Mouse (Mus musculus): Measurements from ENCODE around the gene Lrrc73.

Gene Lrrc73

DNA sequence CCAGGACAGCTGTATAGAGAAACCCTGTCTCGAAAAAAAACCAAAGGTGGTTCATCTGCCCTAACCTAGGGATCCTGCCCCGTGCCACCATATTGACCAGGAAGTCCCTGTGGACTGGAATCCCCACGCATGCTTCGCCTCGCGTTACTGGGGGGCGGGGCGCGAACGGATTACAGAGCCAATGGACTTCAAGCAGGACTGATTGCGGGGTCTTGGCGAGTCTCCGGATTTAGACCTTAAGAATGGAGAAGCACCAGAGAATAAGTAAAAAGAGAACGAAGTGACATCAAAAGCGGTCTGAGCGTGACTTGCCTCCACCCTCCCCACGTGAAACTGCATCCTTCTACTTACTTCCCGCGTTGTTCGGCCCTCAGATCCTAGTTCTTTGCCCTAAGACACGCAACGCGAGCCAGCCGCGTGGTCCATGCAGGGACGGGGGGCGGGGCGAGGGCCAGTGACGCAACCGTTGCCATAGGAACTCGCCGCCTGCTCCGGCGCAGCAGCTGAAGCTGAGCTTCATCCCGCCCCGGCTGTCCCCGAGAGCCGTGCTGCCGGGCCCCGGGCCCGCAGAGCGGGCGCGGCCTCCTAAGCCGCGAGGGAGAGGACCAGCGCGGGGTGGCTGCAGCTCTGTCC, at the start of gene Lrrc73:
TSS of gene Lrrc73 (plus strand) at position 80 of the 633 bp plus-strand sequence.
- peak; percentile 79 for DNase-seq (ENCODE audit: low spot score)

DNA sequence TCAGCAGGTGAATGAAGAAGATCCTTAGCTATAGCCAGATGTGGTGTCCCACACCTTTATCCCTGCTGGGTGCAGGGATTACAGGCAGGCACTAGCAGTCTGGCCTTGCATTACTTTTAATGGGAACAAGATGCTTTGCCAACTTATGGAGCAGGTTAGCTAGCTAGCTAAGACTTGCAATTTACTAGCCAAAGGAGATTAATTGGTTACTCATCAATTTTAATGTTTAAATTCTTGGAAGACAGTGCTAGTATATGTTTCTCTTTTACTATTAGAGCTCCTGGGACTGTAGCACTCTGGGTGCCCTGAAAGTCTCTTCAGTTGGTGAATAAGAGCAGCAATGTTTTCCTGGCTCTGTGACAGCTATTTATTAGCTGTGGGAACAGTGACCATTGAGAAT, 46.7 kb upstream of the Lrrc73 start:
- DNase-seq (ENCODE audit: low spot score) = no peak

DNA sequence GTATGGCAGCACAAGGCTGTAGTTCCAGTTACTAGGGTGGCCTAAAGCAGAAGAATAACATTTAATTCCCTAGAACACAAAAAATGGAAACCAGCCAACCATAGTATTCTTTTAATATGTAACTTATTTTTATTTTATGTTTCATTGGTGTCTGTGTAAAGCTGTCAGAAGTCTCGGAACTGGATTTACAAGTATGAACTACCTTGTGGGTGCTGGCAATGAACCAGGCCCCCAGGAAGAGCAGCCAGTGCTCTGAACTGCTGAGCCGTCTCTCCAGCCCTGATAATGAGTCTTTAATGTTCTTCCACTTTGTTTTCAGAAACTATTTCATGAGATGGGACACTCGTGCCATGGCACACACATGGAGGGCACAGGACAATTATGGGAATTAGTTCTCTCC, 42.8 kb upstream of the Lrrc73 start:
- no peak for DNase-seq (ENCODE audit: low spot score)

DNA sequence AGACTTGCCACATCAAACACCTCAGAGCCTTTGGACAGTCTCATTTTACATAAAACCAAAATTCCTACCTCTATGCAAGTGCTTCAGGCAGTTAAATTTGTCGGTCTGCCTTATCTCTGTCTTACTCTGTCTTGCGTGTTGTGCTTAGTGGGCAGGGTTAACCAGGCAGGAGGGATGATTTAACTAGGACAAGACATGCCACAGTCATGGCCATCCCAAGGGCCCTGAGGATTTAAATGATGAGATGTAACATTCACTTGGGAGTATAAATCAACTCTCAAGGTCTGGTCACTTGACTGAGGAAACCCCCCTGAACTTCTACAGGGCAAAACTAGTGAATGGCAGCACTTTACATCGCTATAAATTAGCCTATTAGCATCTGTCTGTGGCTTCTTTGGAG, 31.7 kb upstream of the Lrrc73 start:
- DNase-seq (ENCODE audit: low spot score) = no peak

DNA sequence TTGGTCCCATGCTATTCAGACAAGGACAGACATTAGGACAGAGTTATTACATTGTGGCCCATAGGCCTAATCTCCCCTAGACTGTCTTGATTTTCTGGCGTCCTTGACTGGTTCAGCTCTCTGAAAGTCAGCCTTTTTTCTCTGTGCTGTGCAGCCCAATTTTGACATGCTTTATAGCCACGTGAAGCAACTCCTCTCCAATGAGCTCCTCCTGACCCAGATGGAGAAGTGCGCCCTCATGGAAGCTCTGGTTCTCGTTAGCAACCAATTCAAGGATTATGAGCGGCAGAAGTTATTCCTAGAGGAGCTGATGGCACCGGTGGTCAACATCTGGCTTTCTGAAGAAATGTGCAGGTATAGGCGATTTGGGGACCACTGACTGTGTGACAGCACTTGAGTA, 25.8 kb upstream of the Lrrc73 start:
- DNase-seq (ENCODE audit: low spot score) = no peak

DNA sequence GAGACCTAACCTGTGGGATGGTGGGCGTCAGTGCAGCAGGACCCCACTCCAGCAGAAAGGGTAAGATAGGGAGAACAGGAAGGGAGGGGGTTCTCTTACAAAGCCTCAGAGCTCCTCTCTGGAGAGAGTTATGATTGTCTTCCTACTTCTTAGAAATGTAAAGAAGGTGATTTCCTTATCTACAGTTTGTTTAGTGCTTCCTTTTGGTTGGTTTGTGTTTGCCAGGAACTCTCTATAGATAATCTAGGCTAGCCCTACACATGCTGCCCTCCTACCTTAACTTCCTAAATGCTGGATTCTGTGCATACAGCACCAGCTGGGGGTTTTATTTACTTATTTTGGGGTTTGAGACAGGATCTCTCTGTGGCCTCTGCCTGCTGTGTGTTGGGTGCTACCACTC, 17.3 kb upstream of the Lrrc73 start:
- DNase-seq (ENCODE audit: low spot score) = no peak

DNA sequence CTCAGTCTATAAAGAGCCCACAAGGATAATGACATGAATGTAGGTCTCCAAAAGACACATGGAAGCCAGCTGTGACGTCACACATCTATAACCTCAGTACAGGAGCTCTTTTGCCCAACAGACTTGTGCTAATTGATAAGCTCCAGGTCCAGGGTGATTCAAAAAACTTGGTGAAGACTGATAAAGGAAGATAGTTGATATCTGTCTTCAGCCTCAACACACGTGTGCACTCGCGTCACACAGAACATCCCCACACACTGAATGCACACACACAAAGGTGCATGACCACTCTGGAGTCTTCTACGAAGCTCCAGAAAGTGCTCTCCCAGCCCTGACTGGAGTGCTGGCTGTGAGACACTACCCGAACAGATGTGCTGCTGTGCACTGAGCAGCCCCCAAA, 16.3 kb upstream of the Lrrc73 start:
- DNase-seq (ENCODE audit: low spot score) = no peak

DNA sequence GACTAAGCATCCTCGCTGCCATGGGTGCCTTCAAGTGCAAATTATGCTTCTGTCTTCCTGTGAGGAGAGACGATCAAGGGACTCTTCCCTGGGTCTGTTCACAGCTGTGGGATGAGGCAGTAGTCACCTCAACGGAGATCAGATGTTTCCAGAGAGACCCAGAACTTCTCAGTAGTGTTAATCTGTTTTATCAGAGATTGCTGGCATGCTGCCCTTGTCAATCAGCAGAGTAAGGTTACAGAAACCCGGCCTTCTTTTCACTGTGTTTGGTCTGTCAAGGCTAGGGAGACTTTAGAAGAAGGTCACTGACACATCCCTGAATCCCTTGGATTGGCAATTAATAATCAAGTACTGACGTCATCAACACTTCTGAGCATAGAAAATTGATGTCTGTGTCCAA, 15.9 kb upstream of the Lrrc73 start:
- no peak for DNase-seq (ENCODE audit: low spot score)

DNA sequence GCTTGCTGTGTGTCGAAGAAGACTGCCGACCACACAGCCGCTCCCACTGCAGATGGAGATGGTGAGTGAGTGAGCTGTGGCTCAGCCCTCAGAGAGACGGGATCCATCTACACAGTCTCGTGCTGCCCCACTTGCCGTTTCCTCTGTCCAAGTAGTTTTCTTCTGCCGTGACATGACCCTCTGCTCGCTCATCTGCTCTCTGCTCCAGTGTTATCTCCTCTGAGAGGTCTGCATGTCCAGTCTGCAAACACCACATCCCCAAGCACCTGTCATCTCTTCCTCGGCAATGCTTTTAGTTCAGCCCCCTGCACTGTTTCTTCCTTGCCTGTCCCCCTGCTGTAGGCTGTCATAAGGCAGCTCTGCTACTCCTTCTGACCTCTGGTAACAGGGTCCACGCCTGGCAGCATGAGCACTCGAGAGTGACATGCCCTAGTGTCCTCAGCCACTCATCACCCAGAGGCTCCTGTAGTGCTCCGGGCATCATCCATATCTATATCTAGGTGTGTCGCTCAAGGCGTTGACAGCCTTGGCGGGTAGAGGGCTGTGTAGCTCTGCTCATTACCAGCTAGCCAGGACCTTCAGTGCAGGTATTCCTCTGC, 13.7 kb upstream of the Lrrc73 start:
- DNase-seq (ENCODE audit: low spot score) = no peak

DNA sequence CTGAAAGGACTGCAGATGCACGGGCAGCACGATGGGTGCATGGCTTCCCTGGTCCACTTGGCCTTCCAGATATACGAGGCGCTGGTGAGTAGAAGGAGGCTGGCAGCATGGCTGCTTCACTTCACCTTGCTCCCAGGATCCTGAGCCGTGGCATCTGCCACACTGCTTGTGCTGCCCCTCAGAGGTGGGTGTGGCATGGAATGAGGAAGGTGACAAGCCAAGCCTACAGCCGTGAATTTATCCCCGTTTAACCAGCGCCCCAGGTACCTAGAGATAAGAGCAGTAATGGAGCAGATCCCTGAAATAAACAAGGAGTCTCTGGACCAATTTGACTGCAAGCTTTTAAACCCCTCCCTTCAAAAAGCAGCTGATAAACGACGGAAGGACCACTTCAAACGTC, 11.9 kb upstream of the Lrrc73 start:
- no peak for DNase-seq (ENCODE audit: low spot score)

DNA sequence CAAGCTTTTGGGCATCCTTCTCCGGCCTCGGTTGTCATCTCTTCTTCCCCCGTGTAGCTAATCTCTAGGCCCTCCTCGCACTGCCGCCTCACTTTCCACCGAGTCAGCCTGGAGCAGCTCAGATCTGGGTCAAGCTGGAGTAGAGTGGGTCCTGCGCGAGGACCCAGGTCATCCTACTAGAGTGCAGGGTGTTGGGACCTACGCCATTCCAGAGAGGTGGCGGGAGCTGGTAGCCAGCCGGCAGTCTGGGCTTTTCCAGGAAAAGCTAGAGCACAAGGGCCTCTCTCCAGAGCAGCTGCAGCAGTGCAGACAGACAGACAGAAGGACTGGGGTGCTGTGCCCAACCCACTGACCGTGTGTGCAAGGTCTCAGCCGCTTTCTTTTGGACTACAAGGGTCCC, 11.1 kb upstream of the Lrrc73 start:
- DNase-seq (ENCODE audit: low spot score) = no peak

DNA sequence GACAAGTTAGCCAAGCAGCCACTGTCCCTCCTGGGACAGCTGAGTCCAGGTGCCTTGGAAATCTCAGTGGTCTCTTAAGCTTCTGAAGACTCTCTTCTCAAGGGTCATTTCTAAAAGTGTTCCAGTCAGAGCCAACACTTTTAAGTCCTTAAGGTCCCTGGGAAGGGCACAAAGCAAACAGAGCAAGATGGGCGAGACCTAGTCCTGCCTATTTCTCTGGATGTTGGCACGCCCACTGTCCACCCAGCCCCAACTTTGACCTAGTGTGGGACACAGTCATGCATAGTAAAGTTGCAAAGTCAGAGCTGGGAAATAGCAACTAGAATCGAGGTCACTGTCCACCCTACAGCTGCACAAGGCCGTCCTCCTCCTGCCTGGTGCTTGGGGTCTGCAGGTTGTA, 10.3 kb upstream of the Lrrc73 start:
- DNase-seq (ENCODE audit: low spot score) = no peak

DNA sequence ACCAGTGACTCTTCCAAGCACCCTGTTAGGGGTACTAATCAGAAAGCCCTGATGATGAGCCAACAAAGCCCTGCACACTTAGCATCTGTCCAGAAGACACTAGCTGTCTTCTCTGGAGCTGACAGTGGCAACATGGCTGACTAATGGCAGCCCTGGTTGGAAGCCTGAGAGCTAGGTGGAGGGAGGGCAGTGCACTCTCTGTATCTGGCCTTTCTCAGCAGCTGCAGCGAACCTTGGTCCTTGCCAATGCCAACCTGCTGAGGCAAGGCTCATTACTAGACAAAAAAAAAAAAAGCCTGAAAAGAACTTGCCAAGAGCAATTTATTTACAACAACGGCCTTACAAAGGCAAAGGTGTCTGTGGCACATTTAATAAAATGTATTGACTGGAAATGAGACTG, 9.7 kb upstream of the Lrrc73 start:
- DNase-seq (ENCODE audit: low spot score) = no peak

DNA sequence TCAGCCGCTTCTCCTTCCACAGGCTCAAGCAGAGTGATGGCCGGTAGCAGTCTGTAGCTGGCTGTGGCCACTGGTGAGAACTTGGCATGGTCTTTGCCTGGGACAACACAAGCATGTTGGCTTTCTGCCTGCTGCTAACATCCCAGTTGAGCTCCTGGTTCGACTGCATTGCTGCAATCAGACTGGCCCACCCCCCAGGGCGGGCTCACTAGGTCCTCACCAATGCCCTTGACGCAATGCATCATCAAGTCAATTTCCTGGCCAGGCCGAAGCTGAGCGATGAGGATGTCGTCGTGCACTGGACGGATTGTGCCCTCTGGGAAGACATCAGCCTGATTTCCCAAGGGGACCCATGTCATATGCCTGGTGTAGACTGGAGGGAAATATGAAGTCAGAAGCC, 8.8 kb upstream of the Lrrc73 start:
- no peak for DNase-seq (ENCODE audit: low spot score)

DNA sequence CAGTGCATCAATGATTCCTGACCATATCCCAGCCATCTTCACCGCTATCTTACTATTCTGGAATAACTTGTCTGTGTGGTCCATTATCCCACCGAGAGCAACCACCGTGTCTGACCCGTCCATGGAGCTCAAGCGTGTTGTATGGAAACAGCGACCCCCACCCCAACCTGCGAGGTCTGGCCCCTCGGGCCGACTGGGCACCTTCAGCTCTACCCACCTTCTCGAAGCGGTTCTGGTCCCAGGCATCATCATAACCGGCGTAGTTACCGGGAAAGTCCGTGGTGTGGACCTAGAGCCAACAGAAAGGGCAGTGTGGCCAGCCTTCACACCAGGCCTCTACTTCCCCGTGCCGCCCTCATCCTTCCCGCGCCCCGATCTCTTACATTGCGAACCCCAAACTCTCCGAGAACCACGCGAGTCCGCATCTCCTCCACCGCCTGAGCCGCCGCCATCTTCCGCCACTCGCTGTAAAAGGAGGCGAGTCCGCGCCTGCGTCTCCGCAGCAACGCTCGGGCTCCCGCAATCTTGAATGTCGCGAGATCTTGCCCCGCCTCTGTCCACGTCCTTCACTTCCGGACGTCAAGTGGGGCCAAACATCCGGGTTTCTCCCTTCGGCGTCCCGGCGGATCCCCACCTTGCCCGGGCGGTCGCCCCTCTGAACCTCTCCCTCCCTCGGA, 5.7 kb upstream of the Lrrc73 start, which contains the start of the genes Polr1c and Yipf3:
TSS of gene Polr1c (minus strand) at position 543 of the 677 bp plus-strand sequence.
TSS of gene Yipf3 (plus strand) at position 569 of the 677 bp plus-strand sequence.
- DNase-seq (ENCODE audit: low spot score) = peak; percentile 80

DNA sequence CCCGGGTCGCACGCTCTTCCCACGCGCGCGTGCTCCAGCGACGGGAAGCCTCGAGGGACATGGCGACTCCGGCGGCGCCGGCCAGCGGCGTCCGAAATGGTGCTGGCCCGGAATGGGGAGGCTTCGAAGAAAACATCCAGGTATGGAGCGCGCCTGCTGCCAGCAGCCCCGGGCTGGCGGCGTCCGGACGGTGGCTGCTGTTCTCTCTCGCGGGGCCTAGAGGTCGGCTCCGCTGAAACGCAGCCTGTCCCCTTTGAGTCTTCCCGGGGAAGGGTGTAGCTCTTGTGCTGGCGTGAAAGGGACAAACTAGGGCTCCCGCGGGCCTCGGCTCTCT, 5.2 kb upstream of the Lrrc73 start:
- no peak for DNase-seq (ENCODE audit: low spot score)

DNA sequence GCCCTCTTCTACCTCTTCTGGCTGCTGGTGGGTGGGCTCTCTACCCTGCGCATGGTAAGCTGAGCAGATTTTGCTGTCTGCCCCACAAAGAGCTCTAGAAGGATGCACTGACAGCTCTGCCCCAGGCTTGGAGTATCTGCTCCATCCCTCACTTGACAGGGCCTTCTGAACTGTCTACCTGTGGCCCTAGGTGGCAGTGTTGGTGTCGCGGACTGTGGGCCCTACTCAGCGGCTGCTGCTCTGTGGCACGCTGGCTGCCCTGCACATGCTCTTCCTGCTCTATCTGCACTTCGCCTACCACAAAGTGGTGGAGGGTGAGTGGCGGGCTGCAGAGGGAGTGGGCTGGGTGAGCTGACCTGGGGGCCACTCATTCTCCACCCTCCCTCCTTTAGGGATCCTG, 2.2 kb upstream of the Lrrc73 start:
- DNase-seq (ENCODE audit: low spot score) = no peak

DNA sequence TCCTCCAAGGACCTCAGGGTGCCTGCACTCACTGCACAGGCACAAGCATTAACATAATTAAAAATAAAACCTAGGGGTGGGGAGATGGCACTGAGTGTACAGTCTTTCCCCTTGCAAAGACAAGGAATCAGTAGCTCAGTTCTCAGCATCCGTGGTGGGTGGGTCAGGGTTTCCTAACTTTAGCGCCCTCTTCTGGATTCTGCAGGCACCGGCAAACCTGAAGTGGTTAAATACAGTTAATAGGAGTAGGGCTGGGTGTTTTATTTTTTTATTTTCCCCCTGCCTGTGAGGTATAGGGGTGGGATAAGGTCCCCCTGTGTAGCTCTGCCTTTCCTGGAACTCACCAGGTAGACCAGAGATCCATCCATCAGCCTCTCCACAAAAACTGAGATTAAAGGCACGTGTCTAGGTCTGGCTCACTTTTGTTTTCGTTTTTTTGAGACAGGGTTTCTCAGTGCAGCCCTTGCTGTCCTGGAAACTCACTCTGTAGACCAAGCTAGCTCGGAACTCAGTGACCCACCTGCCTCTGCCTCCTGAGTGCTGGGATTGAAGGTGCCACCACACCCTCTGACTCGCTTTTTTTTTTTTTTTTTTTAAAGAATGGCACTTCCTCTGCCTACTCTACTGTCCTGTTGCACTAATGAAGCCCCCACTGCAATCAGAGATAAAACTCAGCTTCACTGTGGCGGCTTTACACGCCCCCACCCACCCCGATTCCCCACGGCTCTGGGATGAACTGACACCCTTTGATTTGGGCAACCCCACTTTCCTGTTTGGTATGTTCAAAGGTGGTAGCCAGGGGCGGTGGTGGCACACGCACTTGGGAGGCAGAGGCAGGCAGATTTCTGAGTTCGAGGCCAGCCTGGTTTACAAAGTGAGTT, 520 bp upstream of the Lrrc73 start:
- DNase-seq (ENCODE audit: low spot score) = no peak

DNA sequence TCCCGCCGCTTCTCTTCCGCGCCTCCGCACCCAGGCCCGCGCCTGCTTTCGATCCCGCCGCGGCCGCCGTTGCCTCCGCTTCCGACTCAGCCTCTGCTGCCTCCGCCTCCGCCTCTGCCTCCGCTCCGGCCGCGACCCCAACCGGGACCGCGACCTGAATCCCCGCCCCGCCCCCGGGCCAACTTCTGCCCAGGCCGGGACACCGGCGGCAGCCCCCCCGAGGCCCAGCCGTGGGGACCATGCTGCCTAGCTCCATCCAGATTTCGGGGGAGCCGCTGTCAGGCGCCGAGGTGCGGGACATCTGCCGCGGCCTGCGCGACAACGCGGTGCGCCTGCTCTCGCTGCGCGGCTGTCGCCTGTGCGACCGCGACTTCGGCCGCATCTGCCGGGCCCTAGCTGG, 775 bp downstream of the Lrrc73 start:
- DNase-seq (ENCODE audit: low spot score) = no peak

DNA sequence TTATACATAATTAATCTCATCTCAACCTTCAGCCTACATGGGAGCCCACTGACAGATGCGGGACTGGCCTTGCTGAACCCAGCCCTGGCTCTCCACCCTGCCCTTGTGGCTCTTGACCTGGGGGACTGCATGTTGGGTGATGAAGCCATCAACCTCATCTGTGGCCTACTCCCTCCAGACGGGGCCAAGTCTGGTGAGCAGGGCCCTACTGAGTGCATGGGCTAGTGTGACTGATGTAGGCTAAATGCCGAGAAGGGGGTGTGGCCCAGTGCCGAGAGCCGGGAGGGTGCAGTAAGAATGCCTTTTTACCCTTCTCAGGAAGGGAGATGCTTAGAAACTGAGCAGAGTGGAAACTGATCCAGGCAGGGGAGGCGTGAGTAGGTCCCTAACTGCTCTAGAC, 1.8 kb downstream of the Lrrc73 start:
- no peak for DNase-seq (ENCODE audit: low spot score)

DNA sequence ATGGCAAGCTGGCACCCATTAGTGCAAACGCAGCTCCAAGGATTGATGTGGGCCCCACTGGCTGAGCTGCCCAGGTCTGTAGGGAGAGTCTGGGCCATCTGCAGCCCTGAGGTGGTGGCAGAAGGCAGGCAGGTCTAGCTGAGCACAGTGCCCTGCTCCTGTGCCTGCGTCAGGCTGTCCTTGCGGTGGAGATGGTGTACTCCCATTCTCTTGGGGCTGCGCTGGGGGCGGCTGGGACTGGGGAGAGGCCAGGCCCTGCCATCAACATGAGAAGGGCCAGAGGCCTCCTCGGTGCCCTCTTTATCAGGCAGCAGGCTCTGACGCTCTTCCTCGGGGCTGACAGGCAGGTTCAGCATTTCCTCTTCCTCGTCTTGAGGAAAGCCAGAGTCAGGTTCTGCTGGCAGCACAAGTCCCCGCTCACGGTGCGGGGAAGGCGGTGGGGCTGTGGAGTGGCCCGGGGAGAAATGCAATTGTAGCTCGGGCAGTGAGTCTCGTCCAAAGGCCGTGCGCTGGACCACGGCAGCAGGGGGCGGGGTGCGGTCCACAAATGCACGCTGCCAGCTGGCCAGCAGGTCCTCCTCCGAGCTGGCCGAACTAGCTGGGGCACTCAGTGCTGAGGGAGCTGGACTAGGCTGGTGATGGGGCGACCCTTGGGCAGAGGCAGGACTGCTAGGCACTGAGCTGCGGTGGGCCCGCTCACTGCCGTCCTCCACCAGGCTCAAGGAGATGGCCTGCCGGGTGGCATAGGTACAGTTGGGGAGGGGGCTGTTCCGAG, 5.1 kb downstream of the Lrrc73 start:
- no peak for DNase-seq (ENCODE audit: low spot score)

DNA sequence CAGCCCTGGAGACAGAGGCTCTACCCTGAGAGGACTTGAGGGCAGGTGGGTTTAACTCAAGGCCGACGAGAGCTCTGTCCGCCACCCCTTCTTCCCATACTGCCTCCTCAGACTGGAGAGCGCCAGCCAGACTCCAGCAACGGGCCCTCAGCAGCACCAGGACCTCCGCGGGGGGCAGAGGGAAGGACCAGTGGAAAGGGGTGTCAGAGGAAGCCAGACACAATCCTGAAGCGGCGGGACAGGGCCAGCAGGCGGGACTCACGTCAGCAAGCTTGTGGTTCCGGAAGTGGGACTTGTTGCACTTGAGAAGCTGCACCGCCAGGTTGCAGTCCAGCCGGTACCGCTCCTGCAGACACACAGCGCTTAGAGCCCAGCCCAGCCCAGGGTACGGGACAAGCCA, 6.3 kb downstream of the Lrrc73 start:
- no peak for DNase-seq (ENCODE audit: low spot score)
